Mouse (Mus musculus) brain, embryonic 14.5 days (tissue): ENCODE measurements around the gene Pias1. TPM values are rescaled to one million over a fixed set of nuclear protein-coding genes. Genes with fewer than 3 reads are reported as not detected.
"Not testable (repeated sequence)": the region's sequence is repeated elsewhere in the genome, so short reads cannot be mapped to it uniquely, and the experiment has no call there.

ENCODE experiments used
- DNase-seq: peaks from one replicate; pipeline ENCODE4 v3.0.0-alpha.2; 2011; ENCODE audit warnings: low read depth
- CTCF ChIP-seq: fragments of 200-500 bp; IDR thresholded peaks from 2 replicates; pipeline ENCODE4 v1.5.1; 2012; ENCODE audit warnings: inconsistent platforms, mild to moderate bottlenecking, moderate library complexity, borderline replicate concordance; ENCODE audit not compliant: insufficient read depth, insufficient read length; ENCODE audit errors: extremely low read depth
- POLR2A ChIP-seq: fragments of 200-500 bp; IDR thresholded peaks from 2 replicates; pipeline ENCODE4 v1.6.1; 2012; ENCODE audit warnings: mild to moderate bottlenecking, inconsistent platforms, borderline replicate concordance; ENCODE audit not compliant: poor library complexity, insufficient read depth, insufficient read length, severe bottlenecking; ENCODE audit errors: extremely low read depth
- polyA plus RNA-seq: library from polyadenylated mRNA; depleted of rRNA; stranded (reverse); fragments of >200 nt; gene quantifications from 2 replicates; pipeline ENCODE4 v1.2.3, GENCODE M21; 2012

Gene Pias1
- polyA plus RNA-seq, 1 experiment: 35.1 TPM

DNA sequence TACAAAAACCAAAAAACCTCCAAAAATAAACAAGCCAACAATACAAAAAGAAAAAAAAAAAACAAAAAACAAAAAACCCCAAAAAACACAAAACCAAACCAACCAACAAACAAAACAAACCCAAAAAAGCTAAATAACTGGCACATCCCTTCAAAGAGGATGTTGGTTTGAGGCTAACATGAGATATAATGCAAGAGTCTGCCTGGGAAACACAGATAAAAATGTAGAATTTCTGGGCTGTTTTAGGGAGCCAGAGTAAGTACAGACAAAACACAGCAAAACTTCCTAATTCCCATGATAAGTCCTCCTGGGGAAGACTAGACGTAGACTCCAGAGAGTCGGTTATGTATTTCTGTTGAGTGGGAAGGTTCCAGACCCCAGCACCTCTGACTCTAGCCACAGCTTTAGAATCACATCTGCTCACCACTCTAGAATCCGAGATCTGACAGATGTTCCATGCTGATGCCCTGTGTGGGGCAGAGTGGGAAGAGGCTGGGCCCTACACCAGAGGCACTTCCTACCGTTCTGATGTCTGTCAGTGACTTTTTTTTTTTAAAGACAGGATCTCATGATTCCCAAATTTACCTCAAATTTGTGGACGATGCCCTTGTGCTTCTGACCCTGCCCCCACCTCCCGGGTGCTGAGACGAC lies 110.6 kb downstream of the Pias1 start:
- TF ChIP-seq POLR2A (no peak), CTCF (no peak)
- DNase-seq: no peak

DNA sequence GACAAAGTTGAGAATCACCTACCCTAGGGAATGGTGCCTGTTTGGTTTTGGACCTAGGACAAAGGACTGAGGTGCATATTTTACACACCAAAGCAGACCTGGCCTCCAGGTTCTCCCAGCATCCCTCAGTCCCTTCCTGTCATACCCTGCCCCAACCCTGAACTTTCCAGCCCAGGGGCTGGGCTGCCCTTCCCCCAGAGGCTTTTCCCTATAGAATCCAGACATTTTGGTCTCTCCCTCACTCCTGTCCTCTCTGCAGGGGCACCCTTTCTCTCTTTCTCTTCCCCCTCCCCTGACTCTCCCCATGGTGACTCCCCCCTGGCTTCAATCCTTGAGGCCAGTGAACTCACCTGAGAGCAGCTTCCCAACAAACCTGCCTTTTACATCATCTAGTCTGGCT lies 117.0 kb downstream of the Pias1 start:
- TF ChIP-seq POLR2A (no peak), CTCF (no peak)
- DNase-seq: no peak

DNA sequence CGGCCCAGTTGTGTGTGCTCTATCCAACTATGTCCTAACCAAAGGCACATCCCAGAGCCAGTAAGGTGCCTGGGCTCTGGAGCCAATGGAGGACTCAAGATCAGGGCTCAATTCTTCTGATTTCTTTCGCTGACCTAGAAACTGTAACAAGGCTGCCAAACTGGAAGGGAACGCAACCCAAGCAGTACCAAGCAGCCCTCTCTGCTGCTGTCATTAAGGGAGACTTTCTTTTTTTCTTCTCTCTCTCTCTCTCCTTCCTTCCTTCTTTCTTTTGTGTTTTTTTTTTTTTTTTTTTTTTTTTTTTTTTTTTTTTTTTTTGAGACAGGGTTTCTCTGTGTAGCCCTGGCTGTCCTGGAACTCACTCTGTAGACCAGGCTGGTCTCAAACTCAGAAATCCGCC lies 118.5 kb downstream of the Pias1 start:
- not testable (repeated sequence) for DNase-seq

DNA sequence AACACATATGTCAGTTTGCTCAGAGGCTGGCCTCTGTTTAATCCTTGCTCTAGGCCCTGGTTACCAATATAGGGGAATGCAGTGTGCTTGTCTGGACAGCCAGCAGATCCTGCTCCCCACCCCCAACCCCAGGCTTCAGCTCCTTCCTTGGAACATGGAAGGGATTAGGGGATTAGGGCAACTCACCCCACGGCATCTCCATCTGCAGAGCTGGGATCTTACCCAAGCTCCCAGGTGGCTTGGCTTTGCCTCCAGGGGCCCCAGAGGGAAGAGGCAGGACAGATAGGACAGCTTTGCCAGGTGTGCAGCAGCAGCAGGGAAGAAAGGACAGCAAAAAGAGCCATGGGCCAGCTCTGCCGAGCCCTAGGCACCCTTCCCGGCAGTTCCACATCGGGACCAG lies 126.9 kb downstream of the Pias1 start:
- TF ChIP-seq POLR2A (no peak), CTCF (no peak)
- DNase-seq: peak; percentile 19

DNA sequence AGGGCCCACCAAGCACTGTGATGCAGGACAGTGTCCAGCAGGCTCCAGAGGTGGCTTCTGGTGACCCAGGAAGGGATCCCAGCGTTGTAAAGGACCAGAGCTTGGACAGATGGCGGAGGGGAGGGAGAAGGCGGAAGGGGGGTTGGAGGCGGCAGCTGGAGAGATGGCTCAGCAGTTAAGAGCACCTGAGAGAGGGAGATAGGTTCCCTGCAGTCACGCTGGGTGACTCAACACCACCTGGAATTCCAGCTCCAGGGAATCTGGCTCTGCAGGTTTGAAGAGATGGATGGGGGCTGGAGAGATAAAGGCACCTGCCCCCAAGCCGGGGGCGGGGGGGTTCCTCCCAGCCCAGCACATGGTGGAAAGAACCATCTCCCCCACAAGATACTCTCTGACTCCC lies 127.6 kb downstream of the Pias1 start:
- not testable (repeated sequence) for DNase-seq

DNA sequence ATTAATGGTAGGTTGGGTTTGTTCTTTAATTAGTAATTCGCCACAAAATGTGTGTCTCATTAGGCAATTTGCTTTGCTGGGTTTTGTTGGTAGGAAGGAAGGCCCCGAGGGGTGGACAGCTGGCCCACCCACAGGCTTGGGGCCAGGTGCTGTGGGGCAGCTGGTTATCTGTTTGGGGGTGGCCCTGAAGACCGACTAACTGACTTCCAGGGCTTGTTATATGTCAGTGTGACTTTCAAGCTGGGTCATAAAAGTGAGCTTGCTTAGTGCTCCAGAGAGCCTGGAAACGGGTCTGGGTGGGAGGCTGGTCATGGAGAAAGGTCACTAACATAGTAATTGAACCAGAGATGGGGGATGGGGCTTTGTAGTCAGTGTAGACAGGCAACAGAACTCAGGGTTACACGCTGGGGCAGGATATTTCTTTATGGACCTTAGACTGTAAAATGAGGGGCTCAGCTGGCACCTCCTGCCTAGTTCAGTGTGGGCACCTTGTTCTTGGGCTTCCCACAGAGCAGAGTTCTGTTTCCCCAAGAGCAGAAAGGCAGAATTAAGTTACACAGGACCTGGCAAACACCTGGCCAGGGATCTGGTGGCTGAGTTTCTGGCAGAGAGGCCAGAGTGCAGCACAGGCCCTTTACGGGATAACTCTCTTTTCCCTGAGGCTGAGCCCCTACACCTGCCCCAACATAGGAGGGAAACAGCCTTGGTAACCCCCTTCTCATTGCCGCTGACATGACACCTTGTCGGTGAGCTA lies 129.3 kb downstream of the Pias1 start:
- no peak for TF ChIP-seq POLR2A
- TF ChIP-seq CTCF: no peak
- DNase-seq: no peak

DNA sequence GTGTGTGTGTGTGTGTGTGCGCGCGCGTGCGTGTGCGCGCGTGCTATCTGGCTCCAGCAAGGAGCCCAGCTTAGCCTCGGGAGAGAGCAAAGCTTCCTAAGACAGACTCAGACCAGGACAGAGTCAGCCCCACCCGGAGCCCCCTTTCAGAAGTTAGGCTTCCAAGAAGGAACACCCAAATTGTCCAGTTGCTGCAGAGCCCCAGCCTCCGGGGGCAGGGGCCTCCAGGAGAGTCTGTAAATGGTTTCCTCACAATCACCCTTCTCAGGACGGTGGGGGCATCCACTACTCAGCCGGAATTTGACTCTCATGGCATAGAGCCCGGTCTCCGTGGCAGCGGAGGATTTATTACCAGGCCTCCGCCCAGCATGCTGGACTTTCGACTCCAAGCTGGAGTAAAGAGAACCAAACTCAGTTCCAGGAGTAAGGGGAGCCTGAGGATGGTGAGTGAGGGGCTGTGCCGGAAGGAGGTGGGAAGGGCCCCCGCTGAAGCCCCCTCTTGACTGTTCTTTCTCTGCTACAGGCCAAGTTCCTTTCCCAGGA lies 129.9 kb downstream of the Pias1 start, which contains the start of gene Calml4:
Calml4 (plus strand) TSS at position 362 of the 543 bp plus-strand sequence.
- TF ChIP-seq POLR2A (no peak), CTCF (no peak)
- DNase-seq: peak; percentile 59

DNA sequence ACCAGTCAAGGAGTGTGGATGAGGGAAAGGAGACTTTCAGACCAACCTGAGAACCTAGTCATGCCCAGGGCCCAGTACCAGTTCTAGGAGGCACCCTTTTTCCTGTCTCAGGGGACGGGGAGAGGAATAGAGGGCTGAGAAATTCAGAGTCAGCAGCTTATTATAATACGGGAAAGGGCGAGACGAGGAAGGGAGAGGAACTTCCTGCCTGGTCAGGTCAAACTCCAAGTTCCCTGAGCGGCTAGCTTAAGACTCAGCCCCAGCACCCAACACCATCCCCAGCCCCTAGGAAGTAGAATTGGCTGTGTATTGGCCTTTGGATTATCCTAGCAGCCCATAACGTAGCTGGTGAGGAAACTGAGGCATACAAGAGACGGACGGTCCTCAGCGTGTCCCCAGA lies 130.5 kb downstream of the Pias1 start:
- no peak for DNase-seq
- no peak for TF ChIP-seq POLR2A
- no peak for TF ChIP-seq CTCF

DNA sequence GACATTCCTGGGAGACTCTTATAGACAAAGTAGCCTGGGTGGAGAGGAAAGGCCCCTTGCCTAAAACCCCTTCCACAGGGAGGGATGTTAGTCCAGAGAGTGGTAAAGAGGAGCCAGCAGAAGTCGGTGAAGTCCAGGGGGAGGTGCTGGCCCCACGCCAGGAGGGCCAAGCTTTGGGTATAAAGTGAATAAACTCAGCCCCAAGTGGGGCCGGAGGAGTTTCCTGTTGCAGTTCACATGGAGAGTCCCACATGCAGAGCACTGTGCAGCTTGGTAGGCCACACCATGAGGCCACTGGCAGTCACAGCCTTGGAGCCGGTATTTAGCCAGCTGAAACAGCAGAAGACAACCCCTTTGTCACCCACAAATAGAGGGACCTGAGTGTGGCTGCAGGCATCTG lies 133.2 kb downstream of the Pias1 start:
- TF ChIP-seq CTCF: no peak
- TF ChIP-seq POLR2A: no peak
- DNase-seq: no peak

DNA sequence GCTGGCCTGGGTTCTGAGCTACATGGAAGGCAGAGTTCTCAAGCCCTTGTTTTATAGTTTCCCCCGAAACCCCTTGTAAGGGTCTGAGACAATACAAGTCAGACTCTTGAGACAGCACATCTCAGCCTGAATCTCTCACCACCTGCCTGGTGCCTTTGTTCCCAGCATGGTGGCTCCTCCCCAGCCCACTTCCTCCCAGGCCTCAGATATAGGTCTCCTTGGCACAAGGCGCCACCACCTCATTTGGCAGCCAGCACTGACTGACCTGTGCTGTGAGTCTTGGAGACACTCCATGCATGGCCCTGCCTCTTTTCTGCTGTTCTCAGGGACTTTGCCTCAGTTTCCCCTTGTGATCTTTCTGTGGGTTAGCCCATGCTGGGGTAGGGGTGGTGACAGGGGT lies 136.2 kb downstream of the Pias1 start:
- TF ChIP-seq CTCF (no peak), POLR2A (no peak)
- DNase-seq: no peak

DNA sequence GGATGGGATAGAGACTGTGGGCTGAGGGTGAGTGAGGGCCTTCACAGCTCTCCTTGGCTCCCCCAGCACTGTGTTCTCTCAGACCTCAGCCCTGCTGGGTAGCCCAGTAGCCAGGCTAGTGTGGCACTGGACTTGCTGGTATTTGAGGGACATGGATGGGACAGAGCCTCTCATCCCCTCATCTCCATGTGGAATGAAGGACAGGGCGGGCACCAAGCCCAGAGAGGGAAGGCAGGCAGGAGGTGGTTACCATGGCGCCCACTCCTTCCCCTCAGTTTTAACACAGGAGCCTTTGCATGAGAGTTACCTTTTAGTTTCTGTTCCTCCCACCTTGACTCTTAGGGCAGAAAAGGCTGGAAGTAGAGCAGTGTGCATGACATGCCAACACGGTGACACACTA lies 139.1 kb downstream of the Pias1 start:
- no peak for DNase-seq
- TF ChIP-seq POLR2A (no peak), CTCF (no peak)

DNA sequence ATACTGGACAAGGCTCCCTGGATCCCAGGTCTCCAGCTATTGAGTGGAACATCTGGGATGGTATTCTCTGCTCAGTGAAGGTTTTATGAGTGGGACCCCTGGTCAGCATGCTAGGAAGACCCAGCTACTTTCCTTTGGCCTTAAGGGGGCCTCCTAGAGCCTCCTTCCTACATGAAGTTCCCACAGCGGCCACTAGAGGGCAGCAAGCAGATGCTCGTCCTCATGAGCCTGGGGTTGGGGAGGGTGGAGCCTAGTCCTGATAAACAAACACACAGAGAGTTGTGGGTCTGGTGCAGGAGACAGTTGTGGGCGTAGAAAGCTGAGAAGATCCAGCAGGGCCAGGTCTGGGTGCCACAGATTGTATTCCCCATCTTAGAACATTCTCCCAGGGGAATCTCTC lies 140.0 kb downstream of the Pias1 start:
- DNase-seq: peak; percentile 86
- TF ChIP-seq POLR2A (no peak), CTCF (peak; percentile 99)
